Mouse (Mus musculus) naive thymus-derived CD4-positive, alpha-beta T cell, adult 5 months (primary cell): ENCODE measurements around the gene Msantd2. TPM values are rescaled to one million over a fixed set of nuclear protein-coding genes. Genes with fewer than 3 reads are reported as not detected.

Source experiments
- polyA plus RNA-seq: library from polyadenylated mRNA; unstranded; fragments of 100-300 nt; shearing (Covaris generic); gene quantifications from one replicate; pipeline ENCODE4 v1.2.1, GENCODE M21; 2017

Msantd2 gene
- 36.4 TPM for polyA plus RNA-seq

DNA sequence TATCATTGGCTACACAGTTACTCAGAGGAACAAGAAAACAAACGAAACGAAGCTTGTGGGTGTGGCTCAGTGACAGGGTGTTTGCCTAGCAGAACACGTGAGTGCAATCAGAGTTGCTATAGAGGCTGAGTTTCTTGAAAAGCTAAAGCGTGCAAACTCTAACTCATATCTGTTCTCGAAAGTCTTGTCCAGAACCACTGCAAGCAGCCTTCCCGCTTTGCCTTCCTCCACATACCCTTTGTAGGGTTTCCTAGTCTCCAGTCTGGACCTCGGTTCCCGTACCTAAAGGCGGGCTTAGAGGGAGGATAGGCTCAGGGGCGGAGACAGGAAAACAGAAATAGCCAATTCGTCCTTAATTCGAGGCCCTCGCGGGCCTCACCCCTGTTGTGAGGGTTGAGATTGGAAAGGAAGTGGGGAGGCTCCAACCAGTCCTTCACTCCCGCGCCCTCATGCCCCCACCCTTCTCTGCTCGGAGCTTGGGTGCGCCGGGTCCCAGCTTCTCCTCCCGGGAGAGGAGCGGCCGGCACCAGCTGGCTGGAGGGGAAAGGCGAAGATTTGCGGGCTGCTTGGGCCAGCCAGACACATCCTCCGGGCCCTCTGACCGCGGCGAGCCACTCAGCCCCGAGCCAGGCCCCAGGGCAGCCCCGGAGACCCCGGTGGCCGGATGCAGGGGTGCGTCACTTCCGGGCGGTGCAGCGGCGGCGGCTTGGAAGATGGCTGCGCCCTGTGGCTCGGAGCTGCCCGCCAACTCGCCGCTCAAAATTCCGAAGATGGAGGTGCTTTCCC is at the start of gene Msantd2:
Gene Msantd2, plus strand, starts transcription at position 709 of the 786 bp plus-strand sequence.

DNA sequence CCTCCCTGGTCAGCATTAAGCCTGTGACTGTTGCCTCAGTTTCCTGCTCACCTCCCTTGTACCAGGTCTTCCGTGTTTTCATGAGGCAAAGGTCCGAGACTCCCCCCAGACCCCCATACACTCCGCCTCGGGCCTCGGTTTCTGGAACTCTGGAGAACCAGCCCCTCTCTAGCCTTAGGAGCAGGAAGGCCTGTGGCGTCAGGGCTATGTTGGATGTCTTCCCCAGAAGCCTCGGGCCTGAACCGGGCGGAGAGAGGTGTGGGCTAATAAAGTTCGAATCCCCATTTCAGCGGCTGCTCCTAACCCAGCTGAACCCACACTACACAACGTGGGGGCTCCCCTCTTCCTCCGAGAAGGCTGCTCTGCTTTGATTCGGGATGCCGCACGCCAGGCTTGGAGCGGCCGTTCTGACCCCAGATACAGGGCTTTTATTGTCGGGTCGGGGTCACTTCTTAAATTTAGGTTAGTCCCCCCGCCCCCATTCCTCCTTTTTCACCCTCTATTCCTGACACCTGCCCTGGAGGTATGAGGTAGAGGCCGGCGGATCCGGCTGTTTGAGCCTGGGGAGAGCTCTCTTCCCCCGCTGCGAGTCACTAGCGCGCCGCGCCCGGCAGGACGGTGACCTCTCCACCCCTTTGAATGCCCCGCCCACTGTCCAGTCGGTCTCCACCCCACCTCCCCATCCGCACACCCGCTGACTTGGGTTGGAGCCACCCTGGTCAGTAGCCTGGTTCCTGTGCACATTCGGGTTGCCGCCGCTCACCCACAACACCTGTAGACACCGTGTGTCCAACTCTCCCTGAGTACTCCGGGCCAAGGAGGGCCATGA is 38.5 kb downstream of the Msantd2 start, which contains the start of gene Esam:
Gene Esam, plus strand, starts transcription at position 683 of the 829 bp plus-strand sequence.

DNA sequence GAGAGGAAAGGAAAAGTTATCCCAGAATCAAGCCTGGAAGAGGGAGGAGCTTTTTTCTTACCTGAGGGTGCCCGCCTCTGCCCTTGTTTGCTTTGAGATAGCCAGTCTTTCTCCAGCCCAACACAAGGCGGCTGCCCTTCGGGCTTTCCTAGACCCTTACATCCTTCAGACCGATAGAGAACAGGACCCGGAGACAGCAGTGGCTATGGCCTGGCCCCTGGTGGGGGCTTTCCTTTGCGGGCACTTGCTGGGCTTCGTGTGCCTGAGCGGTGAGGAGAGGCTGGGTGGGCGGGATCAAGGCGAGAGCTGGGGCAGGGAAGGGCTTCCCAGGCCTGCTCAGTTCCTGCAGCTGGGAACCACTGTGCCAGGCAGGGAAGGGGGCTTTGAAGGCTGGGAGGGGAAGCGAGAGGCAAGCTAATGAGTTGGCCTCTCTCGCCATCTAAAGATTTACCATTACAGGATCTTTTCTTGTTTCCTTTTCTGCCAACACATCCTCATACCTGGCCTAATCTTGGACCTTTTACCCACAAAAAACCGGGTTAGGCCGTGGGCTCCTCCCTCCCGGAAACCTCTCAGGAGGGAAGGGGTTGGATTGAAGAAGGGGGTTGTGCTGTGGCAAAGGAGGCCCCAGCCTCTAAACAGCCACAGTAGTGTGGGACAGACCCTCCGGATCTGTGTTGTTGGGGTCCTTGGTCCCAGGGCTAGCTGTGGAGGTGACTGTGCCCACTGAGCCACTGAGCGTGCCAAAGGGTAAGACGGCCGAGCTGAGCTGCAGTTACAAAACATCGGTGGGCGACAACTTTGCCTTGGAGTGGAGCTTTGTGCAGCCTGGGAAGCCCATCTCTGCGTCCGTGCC is 50.3 kb downstream of the Msantd2 start, which contains the start of gene Vsig2:
Gene Vsig2, plus strand, starts transcription at position 86 of the 856 bp plus-strand sequence.

DNA sequence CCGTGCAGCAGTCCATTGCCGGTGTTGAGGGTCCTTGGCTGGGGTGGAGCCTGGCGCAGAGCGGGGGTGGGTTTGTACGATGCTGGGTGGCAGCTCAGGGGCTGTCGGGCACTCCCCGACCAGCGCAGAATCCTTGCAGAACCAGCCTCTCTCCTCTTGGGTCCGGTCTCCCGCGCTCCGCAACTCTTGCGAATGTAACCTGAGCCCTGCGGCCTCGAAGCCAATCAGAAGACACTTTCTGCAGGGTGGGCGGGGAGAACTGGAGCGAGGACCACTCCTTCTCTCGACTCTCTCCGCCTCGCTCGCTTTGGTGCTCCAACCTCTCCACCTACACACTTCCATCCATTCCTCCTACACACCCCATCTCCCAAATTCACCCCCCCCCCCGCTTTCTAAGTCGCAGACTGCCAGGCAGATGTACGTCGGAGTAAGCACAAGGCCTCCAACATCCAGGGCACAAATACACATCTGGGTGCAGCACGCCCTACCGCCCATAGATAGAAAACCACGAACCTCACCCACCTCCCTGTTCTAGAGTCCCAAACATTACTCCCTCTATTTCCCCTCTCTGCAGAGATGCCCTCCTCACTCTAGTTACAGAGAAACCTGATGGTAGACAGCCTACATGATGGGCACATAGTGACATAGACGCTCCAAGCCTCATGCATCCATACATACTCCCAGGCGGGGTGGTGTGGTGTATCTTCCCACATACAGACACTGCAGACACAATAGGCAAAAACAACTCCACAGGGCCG is 63.6 kb downstream of the Msantd2 start, which contains the start of gene Nrgn:
Gene Nrgn, minus strand, starts transcription at position 369 of the 758 bp plus-strand sequence.

DNA sequence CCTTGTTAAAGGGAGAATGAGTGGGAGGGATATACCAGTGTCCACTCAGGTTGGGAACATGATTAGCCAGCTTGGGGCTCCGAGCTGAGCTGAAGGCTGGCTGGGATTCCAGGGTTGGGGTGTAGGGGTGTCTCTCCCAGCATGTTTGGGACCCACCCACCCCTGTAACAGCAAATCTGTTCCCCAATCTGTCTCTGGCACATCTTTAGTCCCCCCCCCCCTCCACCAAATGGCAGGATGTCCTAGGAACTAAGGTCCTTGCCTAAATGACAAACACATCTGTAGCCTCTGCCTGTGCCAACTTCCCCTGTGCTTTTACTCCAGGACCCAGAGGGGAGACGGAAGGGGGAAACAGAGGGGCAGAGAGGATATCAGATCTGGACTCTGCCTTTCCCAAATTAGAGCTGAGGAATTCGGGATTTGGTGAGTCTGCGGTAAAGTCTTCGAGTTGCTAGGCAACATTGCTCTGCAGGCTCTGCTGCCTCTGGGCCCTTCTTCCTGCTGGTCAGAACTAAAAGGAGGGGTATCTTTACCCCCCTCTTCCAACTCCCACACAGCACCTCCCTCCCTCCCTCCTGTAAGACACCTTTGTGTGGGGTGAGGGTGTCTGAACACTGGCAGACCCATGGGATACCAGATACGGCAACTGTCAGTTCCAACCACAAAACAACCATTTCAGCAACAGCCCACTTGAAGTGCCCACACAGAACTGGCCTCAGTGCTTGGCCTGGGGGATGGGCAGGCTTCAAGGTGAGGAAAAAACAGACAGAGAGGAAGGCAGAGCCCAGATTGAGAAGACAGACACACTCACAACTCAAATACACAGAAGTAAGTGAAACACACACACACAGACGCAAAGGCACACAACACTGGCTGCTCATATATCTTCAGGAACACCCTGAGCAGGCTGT is 66.0 kb downstream of the Msantd2 start, which contains the start of gene Siae:
Gene Siae, plus strand, starts transcription at position 861 of the 911 bp plus-strand sequence.

Other genes starting within 250 kb of the Msantd2 start
- 2.2 TPM for gene Slc37a2, start 233.6 kb upstream of the Msantd2 start, polyA plus RNA-seq
- 6.8 TPM for gene Ccdc15, start 140.9 kb upstream of the Msantd2 start, polyA plus RNA-seq
- gene Hepacam, start 122.0 kb upstream of the Msantd2 start, polyA plus RNA-seq: not detected
- not detected for gene Robo4, start 87.4 kb upstream of the Msantd2 start, polyA plus RNA-seq
- gene Robo3, start 56.1 kb upstream of the Msantd2 start, polyA plus RNA-seq: not detected
- gene Esam, start 38.8 kb downstream of the Msantd2 start, polyA plus RNA-seq: not detected
- gene Vsig2, start 49.9 kb downstream of the Msantd2 start, polyA plus RNA-seq: not detected
- not detected for gene Nrgn, start 63.6 kb downstream of the Msantd2 start, polyA plus RNA-seq
- gene Siae, start 66.4 kb downstream of the Msantd2 start, polyA plus RNA-seq: 8.1 TPM
- not detected for gene Spa17, start 124.4 kb downstream of the Msantd2 start, polyA plus RNA-seq
- gene Tbrg1, start 168.0 kb downstream of the Msantd2 start, polyA plus RNA-seq: 115 TPM
- gene Panx3, start 179.9 kb downstream of the Msantd2 start, polyA plus RNA-seq: not detected
- 0.24 TPM for gene Olfr160, start 226.9 kb downstream of the Msantd2 start, polyA plus RNA-seq